Mouse (Mus musculus): ENCODE results near the gene Eml2. TPM values are rescaled to one million over a fixed set of nuclear protein-coding genes. Genes with fewer than 3 reads are reported as not detected.
A peak's percentile ranks its signal among the peaks of the same experiment; 100 is the strongest.

Gene Eml2
- polyA plus RNA-seq, 1 experiment from 2014 or later: 12.8 TPM

- peaks cover 18% of the 10 kb centered on the region for H3K4me1 ChIP-seq
- ATAC-seq (ENCODE audit: insufficient number of reproducible peaks, low FRiP score, low TSS enrichment, low read depth): no peak
- no peak overlapping the region for H3K4me3 ChIP-seq
- peaks cover 11% of the 10 kb centered on the region for H3K36me3 ChIP-seq
- no peak overlapping the region for H3K4me2 ChIP-seq
- no peak overlapping the region for H3K9ac ChIP-seq
- no peaks in the 10 kb centered on the region for H3K9me3 ChIP-seq
- 92% methylated on average over 5 of the region's 5 CpGs for WGBS
- no peak overlapping the region for H3K27ac ChIP-seq
- no peaks in the 10 kb centered on the region for H3K27me3 ChIP-seq
These were observed 33.8 kb downstream of the Eml2 start for GRCm38 (mm10) chr7:19210010-19210409.

GRCm38 (mm10) chr7:19211041-19211675 lies 34.9 kb downstream of the Eml2 start:
- H3K9me3 ChIP-seq: no peaks in the 10 kb centered on the region
- no peaks in the 10 kb centered on the region for H3K27me3 ChIP-seq
- no peak overlapping the region for H3K4me2 ChIP-seq
- peaks cover 26% of the 10 kb centered on the region for H3K4me1 ChIP-seq
- H3K4me3 ChIP-seq: no peak overlapping the region
- H3K9ac ChIP-seq: no peak overlapping the region
- ATAC-seq (ENCODE audit: insufficient number of reproducible peaks, low FRiP score, low TSS enrichment, low read depth): no peak
- H3K27ac ChIP-seq: no peak overlapping the region
- WGBS: 58% methylated on average over 5 of the region's 5 CpGs
- no peaks in the 10 kb centered on the region for H3K36me3 ChIP-seq

GRCm38 (mm10) chr7:19211996-19212755 lies 36.0 kb downstream of the Eml2 start, which contains the start of gene Gpr4:
Gpr4 (plus strand) TSS chr7:19212538.
- Histone ChIP-seq H3K4me2 (peak within 1 kb of the TSS; percentile 80), H3K27me3 (no peaks in the 10 kb centered on the region), H3K4me1 (peaks cover 29% of the 10 kb centered on the region), H3K9ac (0 out of 2 replicates have a peak within 1 kb of the TSS, but pooled peaks have one; percentile 15), H3K36me3 (no peaks in the 10 kb centered on the region), H3K4me3 (peak within 1 kb of the TSS; percentile 50), H3K27ac (no peak within 1 kb of the TSS), H3K9me3 (no peaks in the 10 kb centered on the region)
- WGBS: 2% methylated on average over 21 of the region's 30 CpGs
- peak; percentile 27; the same call in 1 of the 2 replicates for ATAC-seq (ENCODE audit: insufficient number of reproducible peaks, low FRiP score, low TSS enrichment, low read depth)

- H3K4me3 ChIP-seq: peak overlapping the region; percentile 50; the same call in 1 of the 2 replicates
- H3K36me3 ChIP-seq: no peaks in the 10 kb centered on the region
- H3K27ac ChIP-seq: no peak overlapping the region
- peaks cover 38% of the 10 kb centered on the region for H3K4me1 ChIP-seq
- no peak overlapping the region for H3K9ac ChIP-seq
- H3K9me3 ChIP-seq: no peaks in the 10 kb centered on the region
- ATAC-seq (ENCODE audit: insufficient number of reproducible peaks, low FRiP score, low TSS enrichment, low read depth): no peak
- no peak overlapping the region for H3K4me2 ChIP-seq
- H3K27me3 ChIP-seq: no peaks in the 10 kb centered on the region
- 55% methylated on average over 2 of the region's 2 CpGs for WGBS
These were observed 37.2 kb downstream of the Eml2 start for GRCm38 (mm10) chr7:19213385-19213784.

- peaks cover 39% of the 10 kb centered on the region for H3K4me1 ChIP-seq
- H3K4me3 ChIP-seq: no peak overlapping the region
- ATAC-seq (ENCODE audit: insufficient number of reproducible peaks, low FRiP score, low TSS enrichment, low read depth): no peak
- no peaks in the 10 kb centered on the region for H3K27me3 ChIP-seq
- no peak overlapping the region for H3K27ac ChIP-seq
- H3K9me3 ChIP-seq: no peaks in the 10 kb centered on the region
- 66% methylated on average over 7 of the region's 7 CpGs for WGBS
- H3K36me3 ChIP-seq: no peaks in the 10 kb centered on the region
- no peak overlapping the region for H3K4me2 ChIP-seq
- H3K9ac ChIP-seq: no peak overlapping the region
These were observed 38.1 kb downstream of the Eml2 start for GRCm38 (mm10) chr7:19214369-19214768.

- Histone ChIP-seq H3K4me3 (no peak overlapping the region), H3K9me3 (no peaks in the 10 kb centered on the region), H3K9ac (no peak overlapping the region), H3K27me3 (no peaks in the 10 kb centered on the region), H3K4me2 (no peak overlapping the region), H3K27ac (no peak overlapping the region), H3K36me3 (no peaks in the 10 kb centered on the region), H3K4me1 (peaks cover 39% of the 10 kb centered on the region)
- WGBS: 52% methylated on average over 9 of the region's 9 CpGs
- no peak for ATAC-seq (ENCODE audit: insufficient number of reproducible peaks, low FRiP score, low TSS enrichment, low read depth)
These were observed 38.7 kb downstream of the Eml2 start for GRCm38 (mm10) chr7:19214940-19215339.

- no peak for ATAC-seq (ENCODE audit: insufficient number of reproducible peaks, low FRiP score, low TSS enrichment, low read depth)
- Histone ChIP-seq H3K27ac (no peak overlapping the region), H3K4me2 (no peak overlapping the region), H3K4me3 (no peak overlapping the region), H3K9me3 (no peaks in the 10 kb centered on the region), H3K36me3 (peaks cover 6% of the 10 kb centered on the region; the same call in 1 of the 2 replicates), H3K27me3 (no peaks in the 10 kb centered on the region), H3K4me1 (peaks cover 32% of the 10 kb centered on the region), H3K9ac (no peak overlapping the region)
- 13% methylated on average over 5 of the region's 5 CpGs for WGBS
These were observed 41.3 kb downstream of the Eml2 start for GRCm38 (mm10) chr7:19217492-19217891.

- Histone ChIP-seq H3K36me3 (peaks cover 11% of the 10 kb centered on the region; the same call in 1 of the 2 replicates), H3K4me1 (peaks cover 28% of the 10 kb centered on the region), H3K27me3 (no peaks in the 10 kb centered on the region), H3K9ac (no peak overlapping the region), H3K4me2 (no peak overlapping the region), H3K9me3 (no peaks in the 10 kb centered on the region), H3K27ac (no peak overlapping the region), H3K4me3 (no peak overlapping the region)
- ATAC-seq (ENCODE audit: insufficient number of reproducible peaks, low FRiP score, low TSS enrichment, low read depth): no peak
- 0% methylated on average over 2 of the region's 3 CpGs for WGBS
These were observed 41.7 kb downstream of the Eml2 start for GRCm38 (mm10) chr7:19217944-19218343.

- no peak overlapping the region for H3K27ac ChIP-seq
- no peaks in the 10 kb centered on the region for H3K9me3 ChIP-seq
- ATAC-seq (ENCODE audit: insufficient number of reproducible peaks, low FRiP score, low TSS enrichment, low read depth): no peak
- H3K4me2 ChIP-seq: no peak overlapping the region
- no peak overlapping the region for H3K9ac ChIP-seq
- peaks cover 15% of the 10 kb centered on the region for H3K36me3 ChIP-seq
- 79% methylated on average over 3 of the region's 3 CpGs for WGBS
- no peak overlapping the region for H3K4me3 ChIP-seq
- H3K27me3 ChIP-seq: no peaks in the 10 kb centered on the region
- H3K4me1 ChIP-seq: peaks cover 20% of the 10 kb centered on the region
These were observed 43.8 kb downstream of the Eml2 start for GRCm38 (mm10) chr7:19220061-19220460.

GRCm38 (mm10) chr7:19222189-19222588 lies 46.0 kb downstream of the Eml2 start:
- H3K4me1 ChIP-seq: peaks cover 16% of the 10 kb centered on the region
- no peaks in the 10 kb centered on the region for H3K27me3 ChIP-seq
- no peak overlapping the region for H3K4me3 ChIP-seq
- no peak for ATAC-seq (ENCODE audit: insufficient number of reproducible peaks, low FRiP score, low TSS enrichment, low read depth)
- H3K36me3 ChIP-seq: peaks cover 15% of the 10 kb centered on the region
- H3K9ac ChIP-seq: no peak overlapping the region
- WGBS: 93% methylated on average over 16 of the region's 16 CpGs
- H3K27ac ChIP-seq: no peak overlapping the region
- H3K9me3 ChIP-seq: no peaks in the 10 kb centered on the region
- no peak overlapping the region for H3K4me2 ChIP-seq

- Histone ChIP-seq H3K27me3 (no peaks in the 10 kb centered on the region), H3K9ac (no peak overlapping the region), H3K4me1 (peaks cover 12% of the 10 kb centered on the region), H3K36me3 (peaks cover 15% of the 10 kb centered on the region), H3K4me2 (no peak overlapping the region), H3K4me3 (no peak overlapping the region), H3K27ac (no peak overlapping the region), H3K9me3 (no peaks in the 10 kb centered on the region)
- WGBS: 92% methylated on average over 14 of the region's 14 CpGs
- ATAC-seq (ENCODE audit: insufficient number of reproducible peaks, low FRiP score, low TSS enrichment, low read depth): no peak
These were observed 46.7 kb downstream of the Eml2 start for GRCm38 (mm10) chr7:19222875-19223274.

GRCm38 (mm10) chr7:19224933-19225332 lies 48.7 kb downstream of the Eml2 start:
- Histone ChIP-seq H3K27me3 (no peaks in the 10 kb centered on the region), H3K4me2 (no peak overlapping the region), H3K27ac (no peak overlapping the region), H3K9me3 (no peaks in the 10 kb centered on the region), H3K4me1 (peaks cover 14% of the 10 kb centered on the region), H3K4me3 (no peak overlapping the region), H3K36me3 (peaks cover 15% of the 10 kb centered on the region), H3K9ac (0 out of 2 replicates have a peak overlapping the region, but pooled peaks have one; percentile 4)
- no peak for ATAC-seq (ENCODE audit: insufficient number of reproducible peaks, low FRiP score, low TSS enrichment, low read depth)
- 70% methylated on average over 4 of the region's 4 CpGs for WGBS
